Comparison of ENCODE assay signal across 14 mouse cellular contexts in genomic region chr13:107585936-107586335, GRCm38 (mm10).
"Had no signal": no experiment of that assay in that cellular context is flagged by ENCODE, and none has a peak within 500 bp of the region (broad histone marks: within the 10 kb centered on the region; RNA-seq: fewer than 3 reads in every experiment).

No protein-coding gene starts in this region.

- H3K27ac ChIP-seq: kidney, embryonic 15.5 days; left cerebral cortex, adult 2 months; limb, embryonic 10.5 days; liver, embryonic 15.5 days; stomach, embryonic 15.5 days had no signal

- H3K4me1 ChIP-seq: kidney, embryonic 15.5 days; liver, embryonic 15.5 days; stomach, embryonic 15.5 days had no signal

- H3K9ac ChIP-seq: kidney, embryonic 15.5 days; liver, embryonic 15.5 days; stomach, embryonic 15.5 days had no signal

- H3K36me3 ChIP-seq: kidney, embryonic 15.5 days; limb, embryonic 10.5 days; liver, embryonic 15.5 days; stomach, embryonic 15.5 days had no signal

- H3K4me3 ChIP-seq: kidney, embryonic 15.5 days; left cerebral cortex, adult 2 months; limb, embryonic 10.5 days; liver, embryonic 15.5 days; stomach, embryonic 15.5 days had no signal

- H3K9me3 ChIP-seq: kidney, embryonic 15.5 days; limb, embryonic 10.5 days; liver, embryonic 15.5 days; stomach, embryonic 15.5 days had no signal

- DNase-seq: kidney, adult 2 months; kidney, postnatal 14 days; lung, adult 2 months; retina, postnatal 1 day; right cerebral cortex, postnatal 4 days; spleen, adult 18-20 months; thymus, adult 2 months; thymus, postnatal 25 days had no signal

- H3K4me2 ChIP-seq: kidney, embryonic 15.5 days; liver, embryonic 11.5 days; liver, embryonic 15.5 days; stomach, embryonic 15.5 days had no signal

- H3K27me3 ChIP-seq: kidney, embryonic 15.5 days; liver, embryonic 15.5 days; stomach, embryonic 15.5 days had no signal
